Mouse (Mus musculus) regulatory T cell (primary cell): ENCODE data around the gene Chrna9.

Source experiments
- in situ Hi-C: fragments of 300-600 bp; cut with MboI, MseI; formaldehyde crosslinking; loops from one replicate; pipeline ENCODE4 v1.15.1; 2025; ENCODE audit warnings: high pct_unique_total_duplicates

Gene Chrna9

DNA sequence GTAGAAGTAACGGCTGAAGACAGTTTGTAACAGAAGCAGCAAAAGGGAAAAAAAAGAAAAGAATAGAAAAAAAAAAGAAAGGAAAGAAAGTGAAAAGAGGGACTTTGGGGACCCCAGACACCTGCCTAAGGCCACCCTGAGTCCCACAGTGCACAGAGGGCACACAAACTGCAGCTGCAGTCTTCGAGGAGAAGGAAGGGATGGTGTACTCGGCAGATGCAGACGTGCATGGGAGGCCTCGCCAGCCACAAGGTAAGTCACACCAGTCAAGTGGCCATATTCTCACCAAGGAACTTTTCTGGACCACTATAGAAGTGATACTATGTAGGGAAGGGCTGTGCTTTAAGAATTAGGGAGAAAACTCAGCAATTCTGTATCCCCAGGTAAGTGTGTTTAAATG is at the start of gene Chrna9:
Gene Chrna9 (plus strand): TSS at position 139 of the 400 bp plus-strand sequence.
- in situ Hi-C loops = loop anchor here (5.0 to 10.0 kb wide), 2 partner anchors 50 to 97 kb away; no protein-coding TSS in a partner anchor

DNA sequence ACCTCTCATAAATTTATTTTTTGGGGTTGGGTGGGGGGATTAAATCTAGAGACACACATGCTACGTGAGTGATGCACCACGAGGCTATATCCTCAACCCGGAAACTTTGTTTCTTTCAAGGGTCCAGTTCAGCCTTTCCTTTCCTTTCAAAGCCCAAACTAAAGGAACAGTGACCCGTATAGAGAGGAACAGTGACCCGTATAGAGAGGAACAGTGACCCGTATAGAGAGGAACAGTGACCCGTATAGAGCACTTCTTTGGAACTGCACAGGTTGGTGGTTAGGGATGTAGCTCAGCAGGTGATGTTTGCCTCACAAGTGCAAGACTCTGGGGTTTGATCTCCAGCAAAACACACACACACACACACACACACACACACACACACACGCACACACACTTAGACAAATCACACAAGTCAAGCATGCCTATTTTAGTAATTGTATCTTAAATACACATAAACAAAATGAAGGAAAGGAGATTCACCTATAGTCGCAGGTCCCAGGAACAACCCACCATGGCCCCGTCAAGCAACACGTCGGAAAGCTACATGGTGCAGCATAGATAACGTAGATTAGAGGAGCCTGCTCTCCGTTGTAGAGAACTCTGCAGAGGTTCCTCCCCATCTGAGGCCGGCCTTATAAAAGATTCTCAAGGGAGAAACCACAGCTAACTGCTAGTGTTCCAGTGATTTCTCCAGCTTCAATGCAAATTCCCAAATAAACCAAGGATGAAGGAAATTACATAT is 48.9 kb upstream of the Chrna9 start:
- in situ Hi-C loops = loop anchor here (10.0 kb wide), 1 partner anchor 49 kb away; the partner anchor contains the start of gene Chrna9

DNA sequence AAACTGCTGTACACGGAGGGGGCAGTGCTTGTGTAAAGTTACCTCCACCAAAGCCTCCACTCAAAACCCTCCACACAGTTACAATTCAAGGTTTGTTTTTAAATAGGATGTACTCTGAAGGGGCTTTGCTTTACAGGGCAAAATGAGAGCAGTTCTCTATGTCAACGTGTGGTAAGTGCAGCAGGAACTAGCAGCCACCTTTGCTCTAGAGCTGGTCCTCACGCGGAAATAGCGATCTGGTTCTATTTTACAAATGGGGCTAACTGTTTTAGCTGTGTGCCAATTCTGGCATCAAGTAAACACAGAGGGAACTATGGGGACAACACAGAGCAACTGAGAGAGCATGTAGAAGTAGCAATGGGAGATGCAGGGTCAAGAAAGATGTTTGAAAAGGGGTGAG is 46.6 kb upstream of the Chrna9 start:
- in situ Hi-C loops = loop anchor here (10.0 kb wide), 1 partner anchor 47 kb away; the partner anchor contains the start of gene Chrna9

DNA sequence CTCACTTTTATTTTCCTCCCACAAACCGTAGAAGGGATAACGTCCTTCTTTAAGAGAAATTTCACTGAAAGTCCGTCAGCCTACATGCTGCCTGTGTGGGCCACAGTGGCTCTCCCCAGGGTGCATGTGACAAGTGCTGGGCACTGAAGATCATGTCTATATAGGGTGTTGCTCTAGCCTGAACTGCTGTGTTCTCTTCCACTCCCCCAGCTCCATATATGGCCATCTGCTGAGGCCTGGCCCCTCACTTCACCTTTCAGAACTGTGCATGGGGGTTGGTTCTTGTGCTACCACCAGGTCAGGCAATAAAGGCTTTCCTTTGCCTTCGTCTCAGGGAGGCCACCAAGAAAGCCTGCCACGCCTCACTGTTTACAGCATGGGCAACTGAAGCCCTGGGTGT is 45.7 kb upstream of the Chrna9 start:
- in situ Hi-C loops = loop anchor here (10.0 kb wide), 1 partner anchor 46 kb away; the partner anchor contains the start of gene Chrna9

DNA sequence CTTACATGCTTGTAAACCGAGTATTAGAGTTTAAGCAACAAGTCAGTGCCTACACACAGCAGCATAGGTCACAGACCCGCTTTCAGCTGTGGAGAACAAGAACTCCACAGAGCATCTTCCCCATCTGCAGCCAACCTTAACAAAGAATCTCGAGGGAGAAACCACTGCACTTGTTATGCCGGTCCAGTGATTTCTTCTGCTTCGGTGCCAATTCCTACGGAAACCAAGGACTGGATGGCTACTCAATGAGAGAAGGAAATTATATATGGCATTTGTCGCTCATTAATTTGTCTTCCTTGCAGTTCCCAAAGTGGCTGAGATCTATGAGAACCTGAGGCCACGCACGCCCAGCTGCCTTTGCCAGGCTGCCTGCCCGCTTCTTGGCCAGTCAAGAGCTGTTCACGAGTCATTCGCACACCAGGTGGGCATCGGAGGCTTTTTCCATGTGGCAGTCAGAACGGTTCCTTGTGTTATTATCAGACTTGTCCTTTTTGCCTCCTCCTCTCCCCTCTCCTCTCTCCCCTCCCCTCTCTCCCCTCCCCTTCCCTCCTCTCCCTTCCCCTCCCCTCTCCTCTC is 43.4 kb upstream of the Chrna9 start:
- in situ Hi-C loops = no loop called here

DNA sequence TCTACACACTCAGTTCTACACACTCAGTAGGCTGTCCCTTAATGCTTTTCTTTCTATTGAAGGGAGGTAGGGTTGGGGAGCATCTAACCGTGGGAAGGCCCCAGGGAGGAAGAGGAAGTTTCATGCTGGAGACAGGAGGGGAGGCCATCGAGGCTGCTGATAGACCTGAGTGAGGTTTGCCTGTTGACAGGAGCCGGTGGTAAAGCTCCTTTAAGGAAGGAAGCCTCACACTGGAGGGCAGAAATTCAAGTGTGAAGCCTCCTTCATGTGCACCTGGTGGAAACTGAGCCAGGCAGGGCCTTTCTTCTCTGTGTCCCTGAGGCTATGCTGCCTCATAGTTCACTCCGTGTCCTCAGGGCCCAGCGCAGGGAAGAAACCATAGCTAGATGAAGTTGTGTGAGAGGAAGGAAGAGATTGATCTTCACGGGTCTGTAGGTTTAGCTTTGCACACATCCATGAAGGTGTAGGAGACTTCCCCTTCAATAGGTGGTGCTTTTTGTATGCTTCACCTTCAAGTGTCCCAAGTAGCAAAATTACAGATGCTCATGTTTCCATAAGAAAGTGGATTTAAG is 39.5 kb upstream of the Chrna9 start:
- in situ Hi-C loops = no loop called here

DNA sequence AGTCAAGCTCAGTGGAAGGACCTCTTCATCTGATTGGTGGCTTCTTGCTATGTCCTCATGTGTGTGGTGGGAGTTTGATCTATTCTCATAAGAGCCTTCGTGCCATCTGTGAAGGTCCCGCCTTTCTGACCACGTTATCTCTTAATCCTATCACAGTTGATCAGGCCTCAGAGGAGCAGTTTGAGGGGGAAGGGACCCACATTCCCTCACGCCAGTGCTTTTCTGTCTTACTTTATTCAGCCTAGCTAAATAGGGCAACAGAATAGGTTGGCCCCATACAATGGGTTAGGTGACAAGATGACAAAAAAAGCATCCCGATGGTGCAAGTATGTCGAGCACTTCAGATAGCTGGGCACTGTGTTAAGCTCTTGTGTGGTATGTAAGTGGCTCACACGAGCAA is 39.0 kb upstream of the Chrna9 start:
- in situ Hi-C loops = no loop called here

DNA sequence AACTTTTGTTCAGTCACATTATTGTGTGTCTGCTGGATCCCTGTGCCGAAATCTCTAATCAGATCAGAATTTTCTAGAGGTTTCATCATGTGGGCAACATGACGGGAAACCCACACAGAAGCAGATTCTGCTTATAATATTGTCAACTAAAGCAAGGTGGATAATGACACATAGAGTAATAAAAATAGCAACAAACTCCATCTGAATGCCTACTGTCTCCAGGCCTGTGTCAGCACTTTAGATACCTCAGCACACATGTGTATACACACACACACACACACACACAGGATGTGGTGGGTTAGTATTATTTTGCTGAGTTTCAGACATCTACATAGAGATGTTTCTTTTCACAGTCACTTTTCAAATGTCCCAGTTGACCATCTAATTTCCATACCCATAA is 37.0 kb upstream of the Chrna9 start:
- in situ Hi-C loops = no loop called here

DNA sequence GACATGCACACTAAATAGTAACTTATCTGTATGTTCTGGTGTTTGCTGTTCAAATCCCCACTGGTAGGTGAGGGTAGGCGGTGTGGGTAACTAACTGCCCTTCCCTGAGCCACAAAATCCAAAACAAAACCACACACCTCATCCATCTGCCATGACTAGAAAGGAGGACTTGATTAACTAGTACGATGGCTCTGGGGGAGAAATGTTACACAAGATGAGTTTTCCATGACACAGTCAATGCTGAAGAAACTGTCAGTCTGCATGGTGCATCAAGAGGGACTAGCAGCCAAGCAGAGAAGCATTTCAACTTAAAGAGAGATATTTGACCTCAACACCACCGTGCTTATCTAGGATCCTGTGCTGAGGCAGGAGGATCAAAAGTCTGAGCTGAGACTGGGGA is 36.0 kb upstream of the Chrna9 start:
- in situ Hi-C loops = no loop called here

DNA sequence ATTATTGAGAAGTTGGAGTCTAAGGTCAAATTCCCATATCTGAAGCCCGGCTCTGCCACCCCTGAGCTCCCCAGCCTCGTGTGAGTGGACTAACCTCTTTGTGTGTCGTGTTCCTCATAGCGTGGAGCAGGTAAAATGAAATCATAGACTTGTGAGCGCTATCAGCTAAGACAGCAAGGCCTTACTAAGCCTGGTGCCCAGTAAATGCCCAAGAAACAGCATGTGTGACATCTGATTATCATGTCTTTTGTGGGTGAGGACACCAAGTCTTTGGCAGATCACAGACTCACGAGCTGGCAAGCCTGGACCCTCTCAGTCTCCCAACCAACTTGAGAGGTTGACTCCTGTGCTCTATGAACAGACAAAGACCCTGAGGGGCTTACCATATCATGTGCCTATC is 34.6 kb upstream of the Chrna9 start:
- in situ Hi-C loops = no loop called here

DNA sequence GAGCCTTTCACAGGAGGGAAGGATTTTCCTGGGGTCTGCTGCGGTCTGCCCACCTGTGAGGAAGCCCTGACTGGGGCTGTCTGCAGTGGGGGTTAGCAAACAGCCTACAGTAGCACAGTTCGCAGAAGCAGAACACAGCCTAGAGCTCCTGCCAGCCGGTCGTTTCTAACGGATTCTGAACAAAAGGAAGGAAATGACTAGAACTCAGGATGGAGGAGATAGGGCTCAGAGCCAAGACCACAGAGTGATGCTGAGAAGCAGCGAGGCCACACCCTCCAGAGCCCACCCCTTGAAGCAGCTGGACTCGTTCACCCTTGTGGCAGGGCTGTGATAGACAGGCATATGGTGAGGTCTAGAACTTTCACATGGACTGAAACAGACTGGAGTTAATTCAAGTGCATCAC is 33.9 kb upstream of the Chrna9 start:
- in situ Hi-C loops = no loop called here

DNA sequence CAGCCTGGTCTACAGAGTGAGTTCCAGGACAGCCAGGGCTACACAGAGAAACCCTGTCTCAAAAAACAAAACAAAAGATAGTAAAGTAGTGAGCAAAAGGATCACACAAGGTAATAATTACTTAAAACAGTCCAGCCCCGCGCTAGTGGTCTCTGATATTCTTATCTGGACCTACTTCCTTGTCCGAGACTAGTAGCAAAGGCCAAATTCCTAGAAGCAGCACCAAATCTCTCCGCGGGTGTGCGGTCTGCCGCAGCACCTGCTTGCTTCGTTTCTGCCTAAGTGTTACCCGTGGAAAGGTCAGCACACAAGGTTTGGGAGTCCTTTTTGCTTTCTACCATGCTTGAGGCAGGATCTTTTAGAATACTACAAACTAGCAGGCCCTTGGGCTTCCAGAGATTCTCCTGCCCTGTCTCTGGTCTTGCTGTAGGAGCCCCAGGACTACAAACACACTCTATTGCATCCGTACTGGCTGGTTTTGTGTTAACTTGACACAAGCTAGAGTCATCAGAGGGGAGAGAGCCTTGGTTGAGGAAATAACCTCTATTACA is 32.8 kb upstream of the Chrna9 start:
- in situ Hi-C loops = no loop called here

DNA sequence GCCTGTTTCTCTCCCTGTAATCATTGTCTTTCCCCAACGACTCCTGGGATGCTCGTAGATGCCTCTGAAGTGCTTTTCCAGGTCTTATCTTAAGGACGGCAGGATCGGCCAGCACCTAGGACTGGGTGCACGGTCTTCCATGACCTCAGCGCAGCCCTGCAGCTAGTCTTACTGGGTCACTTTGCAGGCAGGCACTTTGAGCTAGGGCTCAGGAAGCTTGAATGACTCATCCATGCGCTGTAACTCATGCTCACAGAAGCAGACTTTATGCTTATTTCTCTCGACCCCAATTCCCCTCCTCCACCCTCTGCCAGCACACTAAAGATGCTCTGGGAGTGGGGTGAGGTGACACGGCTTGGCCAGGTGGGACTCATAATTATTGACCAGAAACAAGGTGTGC is 31.9 kb upstream of the Chrna9 start:
- in situ Hi-C loops = no loop called here

DNA sequence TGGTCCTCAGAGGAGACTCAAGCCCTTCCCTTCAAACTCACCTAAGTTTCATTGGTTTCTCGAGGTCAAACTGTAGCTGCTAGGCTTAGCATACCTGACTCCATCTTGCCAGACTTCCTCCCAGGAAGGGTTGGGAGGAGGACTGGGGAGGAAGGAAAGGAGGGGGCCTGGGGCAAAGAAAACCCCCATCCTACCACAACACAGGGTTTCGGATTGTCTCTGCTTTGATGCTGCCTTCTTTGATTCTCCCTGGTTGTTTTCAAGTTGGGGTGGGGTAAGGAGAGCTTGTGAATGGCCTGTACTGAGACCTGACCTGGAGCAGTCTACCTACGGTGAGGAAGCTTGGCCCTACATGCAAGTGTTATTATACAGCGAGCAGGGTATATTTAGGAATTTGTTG is 30.2 kb upstream of the Chrna9 start:
- in situ Hi-C loops = no loop called here

DNA sequence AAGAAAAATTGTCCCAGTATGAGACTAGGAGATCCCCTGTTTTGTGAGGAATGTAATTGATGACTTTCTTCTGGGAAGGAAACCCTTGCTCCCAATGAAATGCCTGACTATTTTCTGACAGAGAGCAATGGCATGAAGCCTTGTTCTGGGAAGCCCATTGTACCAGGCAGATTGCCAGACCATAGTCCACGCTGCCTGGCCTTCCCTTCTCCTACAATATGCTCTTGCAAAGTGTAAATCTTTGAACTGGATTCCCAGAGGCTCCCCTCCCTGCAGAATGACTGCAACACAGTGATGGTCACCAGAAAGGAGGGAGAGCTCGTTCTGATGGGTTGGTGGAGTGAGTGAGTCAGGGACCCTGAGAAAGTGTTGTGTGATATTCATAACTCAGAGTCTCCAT is 26.0 kb upstream of the Chrna9 start:
- in situ Hi-C loops = no loop called here

DNA sequence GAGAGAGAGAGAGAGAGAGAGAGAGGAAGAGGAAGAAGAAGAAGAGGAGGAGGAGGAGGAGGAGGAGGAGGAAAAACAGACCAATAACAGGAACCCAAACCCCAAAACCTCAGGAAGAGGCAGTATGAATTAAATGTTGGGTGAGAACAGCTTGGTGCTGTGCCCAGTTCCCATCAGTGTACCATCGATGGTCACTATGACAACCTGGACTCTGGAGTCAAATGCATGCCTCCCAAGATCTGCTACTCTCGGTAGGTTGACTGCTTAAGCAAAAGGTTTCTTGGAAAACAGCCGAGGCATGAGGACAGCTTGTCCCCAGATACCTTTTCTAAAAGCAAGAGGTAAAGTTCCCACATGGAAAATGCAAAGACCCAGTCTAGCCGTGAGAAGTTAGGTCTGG is 25.4 kb upstream of the Chrna9 start:
- in situ Hi-C loops = no loop called here

DNA sequence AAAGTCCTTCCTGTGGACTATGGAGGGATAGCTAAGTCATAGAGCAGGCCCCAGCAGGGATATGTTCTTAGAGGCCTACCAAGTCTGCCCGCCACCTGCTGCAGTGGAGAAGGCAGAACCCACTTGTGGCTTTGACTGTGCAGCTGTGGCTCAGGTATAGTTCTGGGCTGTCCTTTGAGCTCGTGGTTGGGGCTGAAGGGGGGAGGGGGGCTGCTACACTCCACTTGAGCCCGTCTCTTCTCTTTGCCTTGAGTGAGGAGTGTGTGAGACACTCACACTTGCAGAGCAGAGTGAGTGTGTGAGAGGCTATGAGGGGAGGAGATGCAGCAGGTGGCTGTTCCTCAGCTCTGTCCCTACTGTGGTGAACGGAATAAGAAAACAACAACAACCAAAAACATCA is 24.3 kb upstream of the Chrna9 start:
- in situ Hi-C loops = no loop called here

DNA sequence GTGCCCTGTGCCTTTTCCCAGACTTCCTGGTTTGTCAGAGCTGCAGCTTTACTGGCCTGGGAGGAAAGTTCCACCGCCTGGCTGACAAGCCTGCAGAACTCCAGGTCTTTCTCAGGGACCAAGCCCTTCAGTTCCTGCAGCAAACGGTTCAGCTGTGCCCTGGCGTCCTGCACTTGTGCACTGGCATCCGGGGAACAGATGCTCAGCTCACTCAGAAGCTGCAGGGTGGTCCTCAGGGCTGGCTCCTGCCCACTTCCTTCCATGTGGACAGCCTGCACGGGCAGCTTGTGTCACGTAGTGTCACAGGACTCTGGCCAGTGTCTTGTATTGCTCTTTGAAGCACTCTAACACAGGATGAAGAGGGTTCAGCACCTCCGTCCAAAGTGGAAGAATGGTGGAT is 23.0 kb upstream of the Chrna9 start:
- in situ Hi-C loops = no loop called here

DNA sequence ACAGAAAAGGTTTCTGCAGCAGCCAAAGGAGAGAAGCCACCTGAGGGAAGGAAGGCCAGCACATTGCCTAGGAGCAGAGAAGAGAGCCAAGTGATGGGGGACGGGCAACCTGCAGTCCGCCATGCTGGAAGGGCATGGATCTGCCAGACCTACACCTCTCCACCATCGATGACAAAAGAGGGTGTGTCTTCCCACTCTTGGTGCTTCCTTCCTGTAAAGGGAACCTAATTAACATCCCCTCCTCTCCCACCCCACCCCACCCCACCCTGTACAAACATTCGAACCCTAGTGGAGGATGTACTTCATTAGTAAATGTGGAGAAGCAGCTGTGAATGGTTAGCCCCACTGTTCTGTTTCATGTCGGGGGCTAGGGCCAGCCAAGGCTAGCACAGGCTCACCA is 22.5 kb upstream of the Chrna9 start:
- in situ Hi-C loops = no loop called here

DNA sequence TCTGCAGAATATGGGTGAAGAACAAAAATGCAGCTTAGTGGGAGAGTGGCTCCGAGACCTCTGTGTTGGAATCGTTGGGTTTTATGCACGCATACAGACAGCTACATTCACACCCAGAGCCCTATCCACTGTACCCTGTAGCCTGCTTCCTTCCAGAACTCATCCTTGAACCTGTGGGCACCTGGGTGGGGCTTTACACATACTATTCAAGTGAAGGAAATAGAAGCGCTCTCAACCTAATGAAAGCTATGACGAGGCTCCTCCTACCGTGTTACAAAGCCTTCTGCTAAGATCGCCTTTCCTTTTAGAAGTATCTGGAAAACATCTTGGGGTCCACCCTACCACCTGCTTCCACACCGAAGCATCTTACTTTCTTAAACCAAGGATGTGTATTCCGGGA is 21.6 kb upstream of the Chrna9 start:
- in situ Hi-C loops = no loop called here

DNA sequence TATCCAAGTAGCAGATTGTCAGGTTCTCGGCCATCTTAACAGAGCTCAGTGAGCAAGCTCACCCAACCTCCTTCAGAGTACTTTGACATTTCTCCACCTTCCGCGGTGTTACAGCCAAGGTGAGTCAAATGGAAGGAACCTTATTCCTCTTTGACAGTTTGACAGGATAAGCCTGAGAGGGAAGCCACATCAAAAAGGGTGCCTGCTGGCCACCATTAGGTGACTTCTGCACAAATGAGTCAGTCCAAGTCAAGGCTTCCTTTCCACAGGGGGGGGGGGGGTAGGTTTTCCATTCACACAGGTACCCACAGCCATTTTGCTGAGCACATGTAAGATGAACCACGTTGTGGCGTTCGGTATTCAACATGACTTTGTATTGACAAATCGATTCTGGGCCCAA is 20.4 kb upstream of the Chrna9 start:
- in situ Hi-C loops = no loop called here

DNA sequence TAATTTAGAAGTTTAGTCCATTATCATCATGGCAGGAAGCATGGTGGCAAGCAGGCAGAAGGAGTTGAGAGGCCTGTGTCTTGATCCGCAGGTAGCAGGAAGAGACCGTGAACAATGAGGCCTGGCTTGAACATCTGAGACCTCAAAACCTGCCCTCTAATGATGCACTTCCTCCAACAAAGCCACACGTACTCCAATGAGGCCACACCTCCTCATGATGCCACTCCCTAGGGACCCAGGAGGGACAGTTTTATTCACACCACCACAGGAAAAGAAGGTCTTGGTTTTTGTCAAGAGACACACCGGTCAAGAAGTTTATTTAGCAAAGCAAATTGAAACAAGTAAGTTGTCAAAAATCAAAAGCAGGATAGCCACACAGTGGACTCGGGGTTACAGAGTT is 17.8 kb upstream of the Chrna9 start:
- in situ Hi-C loops = no loop called here

DNA sequence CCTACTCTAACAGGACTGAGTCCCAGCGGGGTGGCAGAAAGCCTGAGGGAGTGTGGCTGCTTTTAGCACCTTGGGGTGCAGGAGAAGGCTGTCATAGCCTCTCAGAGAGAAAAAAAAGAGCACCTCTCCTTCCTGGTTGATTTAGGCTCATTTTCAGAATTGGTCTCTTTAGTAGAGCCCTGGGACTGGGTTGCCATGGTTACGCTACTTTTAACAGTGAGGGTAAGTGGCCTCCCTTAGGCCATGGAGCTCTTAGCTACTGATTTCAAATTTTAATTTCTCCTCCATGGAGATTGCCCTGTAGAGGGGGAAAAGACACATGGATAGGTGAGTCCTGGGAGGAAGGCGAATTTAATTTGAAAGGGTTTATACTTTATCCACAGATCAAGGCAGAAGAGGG is 16.1 kb upstream of the Chrna9 start:
- in situ Hi-C loops = no loop called here
